Mouse (Mus musculus) T-helper 17 cell (primary cell): Measurements from ENCODE around the gene Carf.

Experiments used
- in situ Hi-C, 2 experiments: fragments of 300-600 bp; cut with MboI, MseI; formaldehyde crosslinking; loops; 1 replicate in 1 of 2; 2 replicates in 1 of 2; pipeline ENCODE4 v1.15.1; 2025; ENCODE audit warnings: high pct_unique_total_duplicates in 2 of 2

The Carf gene

GRCm38 (mm10) chr1:60179376-60179775 lies 81.3 kb downstream of the Carf start:
- in situ Hi-C loops = no loop called here

DNA sequence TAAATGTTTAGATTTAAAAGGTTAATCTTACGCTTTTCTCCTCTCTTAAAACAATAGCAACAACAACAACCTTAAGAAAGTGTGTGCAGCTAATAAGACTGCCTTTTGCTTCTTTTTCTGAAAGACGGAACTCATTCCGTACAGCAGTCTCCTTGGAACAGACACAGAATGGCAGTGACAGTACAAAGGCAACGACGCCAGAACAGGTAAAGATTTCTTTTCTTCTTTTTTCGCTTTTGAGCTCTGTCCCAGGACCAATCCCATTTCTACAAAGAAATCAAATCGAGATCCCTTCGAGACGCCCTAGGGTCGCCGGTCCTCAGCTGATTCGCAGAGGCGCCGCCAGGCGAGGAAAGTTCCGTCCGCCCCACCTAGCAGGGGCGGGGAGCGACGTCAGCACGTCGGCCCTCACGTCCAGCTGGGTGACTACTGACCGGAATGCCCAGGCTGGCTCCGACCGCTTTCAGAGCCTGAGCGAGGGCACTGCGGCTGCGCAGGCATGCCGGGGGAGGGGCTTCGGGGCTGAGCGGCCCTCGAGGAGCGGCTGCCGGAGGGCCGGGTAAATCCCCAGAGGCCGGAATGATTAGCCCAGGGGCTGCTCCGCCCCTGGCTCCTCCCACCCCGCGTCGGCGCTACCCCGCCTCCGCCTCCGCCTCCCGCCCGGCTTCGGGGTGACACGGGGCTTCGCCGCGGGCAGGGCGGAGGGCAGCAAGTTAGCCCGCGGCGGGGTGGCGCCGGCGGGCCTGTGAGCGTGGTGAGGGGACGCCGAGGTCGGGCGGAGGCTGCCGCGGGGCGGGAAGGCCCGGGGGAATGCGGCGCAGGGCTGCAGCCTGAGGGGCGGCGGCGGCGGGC lies 82.1 kb downstream of the Carf start, which contains the start of gene Nbeal1:
Nbeal1 (plus strand) TSS at position 668 of the 852 bp plus-strand sequence.
- in situ Hi-C loops = no loop called here

GRCm38 (mm10) chr1:60180784-60181221 lies 82.8 kb downstream of the Carf start:
- in situ Hi-C loops = no loop called here

DNA sequence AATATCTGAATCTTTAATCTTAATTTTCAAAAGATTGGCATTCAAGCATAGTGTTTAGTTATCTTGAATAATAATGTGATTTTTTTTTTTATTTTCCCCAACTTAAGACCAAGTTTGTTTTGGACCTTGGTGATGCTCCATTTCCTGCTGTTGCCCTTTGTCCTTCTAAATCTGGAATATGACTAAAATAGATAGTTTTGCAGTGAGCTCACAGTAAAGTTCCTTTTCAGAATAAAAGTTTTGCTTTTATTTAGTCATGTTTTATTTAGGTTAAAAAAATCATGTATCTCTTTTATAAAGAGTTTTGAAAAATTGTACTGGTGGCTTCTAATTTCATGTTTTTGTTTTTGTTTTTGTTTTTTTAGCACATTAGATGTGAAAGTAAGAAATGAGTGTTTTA lies 90.4 kb downstream of the Carf start:
- in situ Hi-C loops = no loop called here

DNA sequence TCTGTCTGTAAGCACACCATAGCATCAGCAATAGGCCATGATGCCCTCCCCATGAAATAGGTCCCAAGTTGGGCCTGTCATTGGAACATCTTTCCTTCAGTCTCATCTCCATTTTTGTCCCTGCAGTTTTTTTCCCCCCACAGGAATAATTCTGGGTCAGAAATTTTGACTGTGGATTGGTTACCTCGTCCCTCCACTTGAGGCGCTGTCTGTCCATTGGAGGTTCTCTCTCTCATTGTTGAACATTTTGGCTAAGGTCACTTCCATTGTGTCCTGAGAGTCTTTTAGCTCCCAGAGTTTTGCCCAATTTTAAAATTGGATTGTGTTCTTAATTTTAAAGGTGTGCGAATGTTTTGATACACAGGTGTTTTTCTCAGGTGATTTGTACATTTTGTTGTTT lies 98.8 kb downstream of the Carf start:
- in situ Hi-C loops = no loop called here

- in situ Hi-C loops = no loop called here
Observed at GRCm38 (mm10) chr1:60199006-60199405, 101.0 kb downstream of the Carf start.
